Mouse (Mus musculus) embryonic facial prominence, embryonic 12.5 days (tissue): ENCODE measurements around the gene Sirt2. TPM values are rescaled to one million over a fixed set of nuclear protein-coding genes. Genes with fewer than 3 reads are reported as not detected.

ENCODE experiments used
- ATAC-seq: fragments of 200-750 bp; cut with Nextera tagmentation; 2 replicates; pipeline ENCODE4 v1.8.0; 2017; ENCODE audit not compliant: insufficient number of reproducible peaks, insufficient read depth, low FRiP score, low TSS enrichment
- H3K27ac ChIP-seq: fragments of 300-500 bp; sonication (generic); 2 replicates; pipeline ENCODE4 v1.5.1; 2016; ENCODE audit warnings: mild to moderate bottlenecking
- H3K27me3 ChIP-seq: fragments of 300-500 bp; sonication (generic); 2 replicates; pipeline ENCODE4 v1.6.1; 2016; ENCODE audit warnings: mild to moderate bottlenecking, moderate library complexity
- H3K36me3 ChIP-seq: fragments of 300-500 bp; sonication (generic); 2 replicates; pipeline ENCODE4 v1.6.1; 2016; ENCODE audit warnings: mild to moderate bottlenecking
- H3K4me1 ChIP-seq: fragments of 300-500 bp; sonication (generic); 2 replicates; pipeline ENCODE4 v1.6.1; 2016
- H3K4me2 ChIP-seq: fragments of 300-500 bp; sonication (generic); replicated peaks from 2 replicates; pipeline ENCODE4 v1.6.1; 2016; ENCODE audit warnings: mild to moderate bottlenecking, moderate library complexity
- H3K4me3 ChIP-seq: fragments of 300-500 bp; sonication (generic); 2 replicates; pipeline ENCODE4 v1.5.1; 2016; ENCODE audit warnings: mild to moderate bottlenecking
- H3K9ac ChIP-seq: fragments of 300-500 bp; sonication (generic); 2 replicates; pipeline ENCODE4 v1.6.1; 2016; ENCODE audit warnings: mild to moderate bottlenecking, moderate library complexity
- H3K9me3 ChIP-seq: fragments of 300-500 bp; sonication (generic); 2 replicates; pipeline ENCODE4 v1.6.1; 2016; ENCODE audit warnings: mild to moderate bottlenecking, moderate library complexity
- WGBS: fragments of 180-500 bp; shearing (Covaris S2); methylation state at CpG from one replicate; pipeline ENCODE4 v1.1.7; 2016; 5-methylcytosine and 5-hydroxymethylcytosine counted together
- polyA plus RNA-seq: library from polyadenylated mRNA; unstranded; fragments of >200 nt; fragmentation: Nextera tagmentation; extraction: Ambion mirVana; gene quantifications from 2 replicates; pipeline ENCODE4 v1.2.1, GENCODE M21; 2016

Sirt2 gene
- polyA plus RNA-seq, 1 experiment from 2014 or later = 76.1 TPM

DNA sequence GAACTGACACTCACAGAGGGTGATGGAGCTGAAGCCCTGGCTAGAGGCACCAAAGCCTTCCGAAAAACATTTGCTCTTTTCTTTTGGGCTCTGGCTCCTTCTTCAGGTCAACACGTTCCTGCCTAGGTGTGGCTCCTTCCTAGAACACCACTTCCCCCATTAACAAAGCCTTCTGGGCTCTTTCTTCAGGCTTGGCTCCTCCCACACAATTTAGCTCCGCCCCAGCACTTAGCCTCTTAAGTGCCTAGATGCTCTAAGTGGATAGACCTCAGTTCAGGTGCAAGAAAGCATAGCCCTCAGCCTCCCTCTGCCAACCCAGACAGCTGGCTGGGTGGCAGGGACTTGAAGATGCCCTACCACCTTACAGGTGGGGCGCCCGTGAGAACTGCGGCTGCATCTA, 30.8 kb upstream of the Sirt2 start:
- no peak overlapping the region for H3K9ac ChIP-seq

DNA sequence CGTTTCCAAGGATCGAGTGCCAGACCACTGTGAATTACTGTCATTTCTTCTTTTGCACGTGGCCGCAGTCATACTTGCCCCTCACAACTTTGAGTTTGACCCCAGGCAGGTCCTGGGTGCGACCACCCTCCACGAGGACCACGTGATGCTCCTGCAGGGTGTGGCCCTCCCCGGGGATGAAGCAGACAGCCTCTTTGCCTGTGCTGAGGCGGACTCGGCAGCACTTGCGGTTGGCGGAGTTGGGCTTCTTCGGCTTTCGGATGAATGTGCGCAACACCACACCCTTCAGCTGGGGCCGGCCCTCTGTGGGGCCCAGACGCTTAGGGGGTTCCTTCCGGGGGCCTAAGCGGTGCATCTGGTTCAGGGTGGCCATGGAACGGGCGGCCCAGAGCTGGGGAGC, 26.7 kb upstream of the Sirt2 start:
- H3K36me3 ChIP-seq = peaks cover 44% of the 10 kb centered on the region

More for the DNA sequence above, 30.8 kb upstream of the Sirt2 start:
- Histone ChIP-seq H3K27ac (no peak overlapping the region), H3K27me3 (no peaks in the 10 kb centered on the region), H3K36me3 (peaks cover 44% of the 10 kb centered on the region), H3K4me3 (no peak overlapping the region), H3K4me1 (peaks cover 14% of the 10 kb centered on the region), H3K4me2 (no peak overlapping the region), H3K9me3 (no peaks in the 10 kb centered on the region)
- ATAC-seq = no peak
- WGBS = 80% methylated on average over 6 of the region's 6 CpGs

DNA sequence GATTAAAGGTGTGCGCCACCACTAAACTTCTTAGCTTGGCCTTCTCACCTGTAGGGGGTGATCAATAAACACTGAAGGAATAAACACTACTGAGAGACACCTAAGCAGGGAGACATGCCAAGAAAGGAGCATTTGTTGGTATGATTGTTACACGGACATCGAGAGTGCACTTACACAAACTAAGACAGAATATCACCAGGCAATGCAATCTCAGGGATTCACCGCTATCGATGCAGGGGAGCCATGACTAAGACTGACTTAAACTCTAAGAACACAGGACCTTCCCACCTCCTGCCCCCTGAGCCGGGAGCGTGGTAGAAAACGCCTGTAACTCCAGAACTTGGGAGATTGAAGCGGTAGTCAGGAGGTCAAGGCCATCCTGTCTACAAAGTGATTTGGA, 25.6 kb upstream of the Sirt2 start:
- no peak for ATAC-seq
- peak overlapping the region; percentile 57; the same call in 1 of the 2 replicates for H3K27ac ChIP-seq
- H3K9ac ChIP-seq = peak overlapping the region; percentile 81
- WGBS = 36% methylated on average over 9 of the region's 9 CpGs
- peaks cover 8% of the 10 kb centered on the region for H3K4me1 ChIP-seq
- peak overlapping the region; percentile 62 for H3K4me3 ChIP-seq
- H3K36me3 ChIP-seq = peaks cover 49% of the 10 kb centered on the region
- peak overlapping the region; percentile 92 for H3K4me2 ChIP-seq
- H3K9me3 ChIP-seq = no peaks in the 10 kb centered on the region
- H3K27me3 ChIP-seq = no peaks in the 10 kb centered on the region

More for the DNA sequence above, 26.7 kb upstream of the Sirt2 start:
- no peaks in the 10 kb centered on the region for H3K9me3 ChIP-seq
- H3K9ac ChIP-seq = peak overlapping the region; percentile 33
- H3K4me2 ChIP-seq = no peak overlapping the region
- peaks cover 8% of the 10 kb centered on the region for H3K4me1 ChIP-seq
- H3K27ac ChIP-seq = no peak overlapping the region
- no peaks in the 10 kb centered on the region for H3K27me3 ChIP-seq
- H3K4me3 ChIP-seq = 0 out of 2 replicates have a peak overlapping the region, but pooled peaks have one; percentile 7
- 97% methylated on average over 21 of the region's 21 CpGs for WGBS
- no peak for ATAC-seq

DNA sequence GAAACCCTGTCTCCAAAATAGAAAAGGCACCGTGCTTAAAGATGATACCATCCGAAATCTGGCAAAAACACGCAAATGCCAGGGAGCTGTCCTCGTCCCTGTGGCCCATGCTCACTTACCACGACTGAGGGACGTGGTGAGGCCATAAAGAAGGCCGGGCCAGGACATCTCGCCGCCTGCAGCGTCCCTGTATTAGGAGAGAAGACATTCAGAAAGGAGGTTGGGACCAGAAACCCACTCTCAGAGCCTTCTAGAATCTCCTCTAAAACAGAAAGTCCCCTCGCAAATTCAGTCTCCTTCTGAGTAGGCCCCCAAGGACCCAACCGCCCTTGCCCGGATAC, 25.2 kb upstream of the Sirt2 start:
- ATAC-seq = no peak
- 1% methylated on average over 13 of the region's 13 CpGs for WGBS
- H3K36me3 ChIP-seq = peaks cover 50% of the 10 kb centered on the region

DNA sequence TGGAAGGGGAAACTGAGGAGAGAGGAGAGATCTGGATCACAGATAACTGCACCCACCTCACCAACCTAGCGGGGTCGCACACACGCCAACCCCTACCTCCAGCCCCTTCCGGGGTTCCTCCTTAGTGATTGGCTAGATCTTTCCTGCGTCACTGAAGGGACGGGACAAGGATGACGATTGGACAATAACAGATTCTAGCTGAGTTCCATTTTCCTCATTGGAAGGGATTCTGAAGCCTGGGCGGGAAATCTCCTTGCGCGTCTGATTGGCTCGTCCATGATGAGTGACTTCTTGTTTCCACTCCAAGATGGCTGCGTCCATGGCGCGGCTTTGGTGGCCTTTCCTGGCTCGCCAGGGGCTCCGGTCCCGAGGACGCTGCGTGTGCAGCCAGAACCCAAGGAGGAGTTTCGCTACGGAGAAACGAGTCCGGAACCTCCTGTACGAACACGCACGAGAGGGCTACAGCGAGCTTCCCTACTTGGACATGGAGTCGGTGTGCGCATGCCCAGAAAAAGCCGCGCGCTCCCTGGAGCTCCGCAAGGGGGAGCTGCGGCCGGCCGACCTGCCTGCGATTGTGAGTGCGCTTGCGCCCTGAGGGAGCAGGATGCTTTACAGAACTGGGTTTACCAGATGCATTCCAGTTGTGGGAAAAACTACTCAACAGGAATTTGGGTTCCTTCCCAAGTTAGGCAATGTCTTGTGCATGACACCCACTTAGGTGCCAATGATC, 24.7 kb upstream of the Sirt2 start, which contains the start of the genes Mrps12 and Sars2:
Gene Mrps12 (minus strand): TSS at position 112 of the 730 bp plus-strand sequence.
Gene Sars2 (plus strand): TSS at position 284 of the 730 bp plus-strand sequence.
- H3K36me3 ChIP-seq = peaks cover 50% of the 10 kb centered on the region
- H3K4me2 ChIP-seq = peak within 1 kb of the TSS; percentile 92
- peaks cover 8% of the 10 kb centered on the region for H3K4me1 ChIP-seq
- H3K4me3 ChIP-seq = peak within 1 kb of the TSS; percentile 62
- H3K27me3 ChIP-seq = no peaks in the 10 kb centered on the region
- no peaks in the 10 kb centered on the region for H3K9me3 ChIP-seq
- H3K9ac ChIP-seq = peak within 1 kb of the TSS; percentile 81
- peak within 1 kb of the TSS; percentile 80 for H3K27ac ChIP-seq
- WGBS = under 1% methylated on average over 39 of the region's 39 CpGs
- peak; percentile 95 for ATAC-seq

More for the DNA sequence above, 25.2 kb upstream of the Sirt2 start:
- Histone ChIP-seq H3K4me1 (peaks cover 8% of the 10 kb centered on the region), H3K9ac (peak overlapping the region; percentile 81), H3K9me3 (no peaks in the 10 kb centered on the region), H3K27me3 (no peaks in the 10 kb centered on the region), H3K4me2 (peak overlapping the region; percentile 92), H3K4me3 (peak overlapping the region; percentile 62), H3K27ac (peak overlapping the region; percentile 57; the same call in 1 of the 2 replicates)

DNA sequence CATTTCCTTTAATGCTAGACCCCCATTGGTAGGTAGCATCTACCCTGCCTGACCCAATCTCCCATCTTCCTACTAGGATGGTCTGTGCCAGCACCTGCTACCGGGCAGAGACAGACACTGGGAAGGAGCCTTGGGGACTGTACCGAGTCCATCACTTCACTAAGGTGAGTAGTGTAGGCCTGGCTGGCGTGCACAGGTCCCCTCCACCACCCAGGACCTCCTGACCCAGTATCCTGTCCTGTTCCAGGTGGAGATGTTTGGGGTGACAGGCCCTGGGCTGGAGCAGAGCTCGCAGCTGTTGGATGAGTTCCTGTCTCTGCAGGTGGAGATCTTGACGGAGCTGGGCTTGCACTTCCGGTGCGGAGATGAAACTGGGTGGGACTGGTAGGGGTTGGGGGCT, 16.6 kb upstream of the Sirt2 start:
- Histone ChIP-seq H3K4me1 (0 out of 2 replicates have a peak, but pooled peaks cover 4% of the 10 kb centered on the region), H3K27me3 (no peaks in the 10 kb centered on the region), H3K9ac (no peak overlapping the region), H3K4me2 (no peak overlapping the region), H3K4me3 (no peak overlapping the region), H3K27ac (no peak overlapping the region), H3K9me3 (no peaks in the 10 kb centered on the region), H3K36me3 (peaks cover 54% of the 10 kb centered on the region)
- ATAC-seq = no peak
- WGBS = 94% methylated on average over 7 of the region's 7 CpGs

DNA sequence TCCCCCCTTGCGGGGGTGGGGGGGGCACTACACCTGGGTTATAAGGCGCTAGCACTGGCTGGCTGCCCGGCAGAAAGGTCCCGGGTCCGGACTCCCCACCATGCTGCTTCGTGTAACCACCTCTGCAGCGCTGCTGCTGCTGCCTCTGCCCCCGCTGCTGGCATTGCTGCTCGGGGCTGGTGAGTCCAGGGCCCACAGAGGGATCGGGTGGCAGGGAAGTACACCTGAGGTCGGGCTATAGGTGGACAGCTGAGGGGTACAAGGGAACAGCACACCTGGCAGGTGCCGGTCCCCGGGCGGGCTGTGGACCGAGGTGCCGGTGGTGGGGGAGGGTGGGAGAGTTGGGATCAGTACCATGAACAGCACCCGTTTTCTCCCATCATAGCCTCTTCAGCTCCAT, 10.5 kb upstream of the Sirt2 start, which contains the start of gene Ccer2:
Gene Ccer2 (plus strand): TSS at position 96 of the 400 bp plus-strand sequence.
- ATAC-seq = no peak
- Histone ChIP-seq H3K4me2 (peak within 1 kb of the TSS; percentile 31), H3K9me3 (no peaks in the 10 kb centered on the region), H3K36me3 (peaks cover 46% of the 10 kb centered on the region), H3K27ac (no peak within 1 kb of the TSS), H3K4me3 (no peak within 1 kb of the TSS), H3K9ac (no peak within 1 kb of the TSS), H3K4me1 (peaks cover 6% of the 10 kb centered on the region; the same call in 1 of the 2 replicates), H3K27me3 (peaks cover 18% of the 10 kb centered on the region)
- 2% methylated on average over 17 of the region's 17 CpGs for WGBS

DNA sequence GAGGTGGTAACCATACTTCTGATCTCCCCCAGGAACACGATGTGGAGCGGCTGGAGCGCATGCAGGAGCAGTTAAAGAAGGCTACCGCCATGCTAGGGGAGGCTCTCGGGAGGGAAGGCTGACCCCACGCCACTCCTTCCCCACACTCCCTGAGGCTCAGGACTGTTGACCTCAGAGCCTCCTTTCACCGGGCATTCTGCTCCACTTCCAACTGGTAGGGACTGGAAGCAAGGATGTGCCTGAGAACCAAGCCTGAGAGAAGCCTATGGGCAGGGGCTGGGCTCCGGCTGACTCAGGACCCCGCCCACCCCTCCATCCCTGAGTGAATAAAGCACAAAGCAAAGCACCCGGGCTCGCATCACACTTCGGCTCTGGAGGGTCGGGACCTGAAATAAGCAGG, 7.9 kb upstream of the Sirt2 start:
- peaks cover 6% of the 10 kb centered on the region; the same call in 1 of the 2 replicates for H3K4me1 ChIP-seq
- H3K27ac ChIP-seq = no peak overlapping the region
- no peak for ATAC-seq
- no peak overlapping the region for H3K4me3 ChIP-seq
- H3K36me3 ChIP-seq = peaks cover 43% of the 10 kb centered on the region
- H3K4me2 ChIP-seq = no peak overlapping the region
- no peaks in the 10 kb centered on the region for H3K9me3 ChIP-seq
- H3K27me3 ChIP-seq = peaks cover 18% of the 10 kb centered on the region
- 82% methylated on average over 13 of the region's 13 CpGs for WGBS
- H3K9ac ChIP-seq = no peak overlapping the region

DNA sequence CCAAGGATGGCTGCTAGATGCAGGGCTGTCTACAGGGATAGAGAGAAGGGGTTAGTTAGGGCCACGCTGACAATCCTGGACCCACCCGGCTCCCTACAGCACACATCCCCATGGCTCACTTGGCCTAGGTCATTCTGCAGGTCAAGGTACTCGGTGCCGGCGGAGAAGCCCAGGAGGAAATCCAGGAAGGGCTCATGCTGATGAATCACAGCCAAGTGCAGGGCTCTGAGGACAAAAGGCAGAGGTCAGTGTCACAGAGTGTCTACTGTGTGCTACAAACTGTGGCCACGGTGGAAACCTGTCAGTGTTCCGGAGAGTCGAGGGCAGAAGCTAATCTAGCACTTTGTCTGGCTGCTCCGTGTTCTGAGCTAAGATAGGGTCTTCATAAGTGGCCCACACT, 4.6 kb upstream of the Sirt2 start:
- WGBS = 89% methylated on average over 9 of the region's 9 CpGs
- Histone ChIP-seq H3K4me1 (peaks cover 6% of the 10 kb centered on the region), H3K27ac (no peak overlapping the region), H3K4me2 (no peak overlapping the region), H3K4me3 (no peak overlapping the region), H3K36me3 (peaks cover 38% of the 10 kb centered on the region), H3K9ac (no peak overlapping the region), H3K27me3 (peaks cover under 1% of the 10 kb centered on the region; the same call in 1 of the 2 replicates), H3K9me3 (no peaks in the 10 kb centered on the region)
- no peak for ATAC-seq

DNA sequence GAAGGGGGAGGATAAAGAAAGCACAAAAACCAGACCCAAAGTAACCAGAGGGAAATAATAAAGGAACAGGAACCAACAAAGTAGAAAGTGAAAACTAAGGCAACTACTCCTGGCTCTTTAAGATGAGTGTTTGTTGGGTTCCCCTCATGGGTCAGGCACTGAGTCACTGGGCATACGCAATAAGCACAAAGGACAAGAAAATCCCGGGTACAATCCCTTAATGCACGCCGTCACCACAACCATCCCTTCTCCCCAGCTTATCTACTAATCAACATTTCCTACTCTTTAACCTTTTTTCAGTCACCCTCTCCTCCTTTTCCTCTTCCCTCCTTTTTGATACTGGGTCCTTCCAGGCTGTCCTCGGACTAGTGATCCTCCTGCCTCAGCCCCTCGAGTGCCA, 1.3 kb upstream of the Sirt2 start:
- ATAC-seq = no peak

DNA sequence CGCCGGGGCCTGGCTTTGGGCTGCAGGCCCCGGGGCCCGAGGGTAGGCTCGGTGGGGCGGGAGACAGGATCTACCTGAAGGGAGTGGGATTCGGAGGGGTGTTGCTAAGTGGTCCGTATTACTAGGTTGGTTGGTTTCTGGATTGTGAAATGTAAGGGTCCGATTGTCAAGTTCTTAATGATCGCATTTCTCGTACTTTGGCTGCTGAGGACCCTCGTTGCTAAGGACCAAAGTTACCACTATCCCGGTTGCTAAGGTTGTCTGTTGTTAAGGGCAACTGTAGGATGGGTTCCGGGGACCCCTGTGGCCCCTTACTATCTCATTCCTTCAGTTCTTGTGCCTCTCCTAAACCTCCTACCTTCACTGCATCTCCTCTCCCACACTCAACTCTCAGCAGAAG, 375 bp downstream of the Sirt2 start:
- H3K4me3 ChIP-seq = peak overlapping the region; percentile 63
- H3K27ac ChIP-seq = no peak overlapping the region
- ATAC-seq = no peak; the same call in 1 of the 2 replicates
- peaks cover 6% of the 10 kb centered on the region; the same call in 1 of the 2 replicates for H3K36me3 ChIP-seq
- H3K9ac ChIP-seq = peak overlapping the region; percentile 74
- 3% methylated on average over 14 of the region's 14 CpGs for WGBS
- peaks cover 12% of the 10 kb centered on the region for H3K4me1 ChIP-seq
- no peaks in the 10 kb centered on the region for H3K27me3 ChIP-seq
- H3K4me2 ChIP-seq = peak overlapping the region; percentile 64
- H3K9me3 ChIP-seq = no peaks in the 10 kb centered on the region

More for the DNA sequence above, 1.3 kb upstream of the Sirt2 start:
- Histone ChIP-seq H3K36me3 (peaks cover 19% of the 10 kb centered on the region), H3K9ac (no peak overlapping the region), H3K4me2 (peak overlapping the region; percentile 55), H3K9me3 (no peaks in the 10 kb centered on the region), H3K27me3 (no peaks in the 10 kb centered on the region), H3K4me1 (peaks cover 12% of the 10 kb centered on the region), H3K4me3 (peak overlapping the region; percentile 63), H3K27ac (no peak overlapping the region)
- WGBS = 81% methylated on average over 6 of the region's 6 CpGs

DNA sequence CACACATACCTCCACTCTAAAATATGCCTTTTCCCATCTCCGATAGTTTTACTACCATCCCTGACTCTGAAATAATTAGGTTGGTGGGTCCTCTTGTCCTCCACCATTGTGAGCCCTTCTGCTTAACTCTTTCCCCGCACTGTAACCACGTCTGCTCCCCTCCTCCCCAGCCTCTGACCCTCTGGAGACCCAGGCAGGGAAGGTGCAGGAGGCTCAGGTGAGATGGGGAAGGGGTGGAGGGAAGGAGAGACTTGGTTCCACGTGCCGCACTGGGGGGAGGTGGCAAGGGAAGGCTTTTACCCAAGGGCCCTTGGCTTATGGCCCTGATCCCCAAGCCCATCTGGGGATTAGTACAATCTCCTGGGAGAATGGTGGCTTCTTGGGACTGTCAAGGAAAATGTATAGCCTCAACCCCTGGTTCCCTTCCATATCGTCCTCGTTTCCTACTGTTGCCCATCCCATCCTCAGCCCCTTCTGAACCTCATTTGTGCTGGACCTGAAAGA, 979 bp downstream of the Sirt2 start, which contains the start of gene Nfkbib:
Gene Nfkbib (minus strand): TSS at position 51 of the 504 bp plus-strand sequence.
- ATAC-seq = no peak
- H3K36me3 ChIP-seq = 0 out of 2 replicates have a peak, but pooled peaks cover 10% of the 10 kb centered on the region
- H3K4me1 ChIP-seq = peaks cover 12% of the 10 kb centered on the region
- H3K4me3 ChIP-seq = peak within 1 kb of the TSS; percentile 63
- WGBS = 58% methylated on average over 7 of the region's 7 CpGs
- H3K9me3 ChIP-seq = no peaks in the 10 kb centered on the region
- H3K27me3 ChIP-seq = no peaks in the 10 kb centered on the region
- peak within 1 kb of the TSS; percentile 64 for H3K4me2 ChIP-seq
- H3K27ac ChIP-seq = no peak within 1 kb of the TSS
- H3K9ac ChIP-seq = peak within 1 kb of the TSS; percentile 74
